Mouse (Mus musculus): Measurements from ENCODE around the gene Usp18.

DNA sequence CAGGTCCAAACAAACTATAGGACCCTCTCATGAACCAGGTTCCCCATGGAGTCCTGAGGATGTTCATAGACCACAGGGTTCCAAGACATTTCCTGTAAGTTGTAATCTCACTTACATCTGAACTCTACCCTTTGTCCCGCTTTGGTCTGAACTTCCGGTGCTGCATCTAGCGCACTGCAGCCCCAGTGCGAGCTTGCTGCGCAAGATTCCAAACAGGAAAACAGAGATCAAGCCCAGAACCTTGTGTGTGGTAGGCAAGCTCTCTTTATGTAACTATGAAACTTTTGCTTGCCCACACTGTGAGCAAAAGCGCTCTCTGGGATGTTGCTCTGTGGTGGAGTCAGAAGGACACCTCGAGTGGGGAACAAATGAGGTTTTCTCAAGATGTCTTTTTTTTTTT lies 27.7 kb upstream of the Usp18 start:
- no peak for TF ChIP-seq CTCF (conservative IDR thresholded peaks at IDR 0.05; ENCODE audit: insufficient read depth, insufficient read length, low read depth, low read length)
- no peak for TF ChIP-seq POLR2A (IDR thresholded peaks at IDR 0.05; ENCODE audit: low read depth, low read length)

Measured in kidney, adult 2 months (tissue).